Mouse (Mus musculus): Measurements from ENCODE around the gene Dnah11.

DNA sequence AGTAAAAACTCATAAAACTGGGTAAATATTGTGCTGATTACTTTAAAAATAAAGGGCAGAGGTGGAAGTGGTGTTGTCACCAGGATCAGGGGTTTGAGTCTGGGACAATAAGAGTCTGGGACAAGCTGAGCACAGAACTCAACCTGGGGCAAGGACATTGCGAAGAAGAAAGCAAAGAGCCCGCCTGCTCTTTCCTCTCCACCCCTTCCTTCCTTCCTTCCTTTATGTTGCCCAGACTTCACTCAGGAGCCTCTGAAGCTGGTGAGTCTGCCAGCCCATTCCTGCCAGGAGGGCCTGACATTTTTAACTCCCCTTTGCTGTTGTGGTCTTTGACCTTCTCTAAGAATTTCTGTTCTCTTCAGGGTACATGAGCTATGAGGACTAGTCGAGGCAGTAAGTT, 86.9 kb downstream of the Dnah11 start:
- TF ChIP-seq CTCF (IDR thresholded peaks at IDR 0.05; ENCODE audit: borderline replicate concordance, extremely low read depth, insufficient read depth, insufficient read length) = no peak
- TF ChIP-seq POLR2A (IDR thresholded peaks at IDR 0.05; ENCODE audit: borderline replicate concordance, extremely low read depth, insufficient read depth, insufficient read length, poor library complexity, severe bottlenecking) = no peak
